Mouse (Mus musculus) liver, embryonic 14.5 days (tissue): ENCODE results near the gene Psmg1.

Experiments used
- CTCF ChIP-seq: IDR thresholded peaks from 2 replicates; pipeline ENCODE4 v1.5.1; 2016; ENCODE audit warnings: antibody characterized with exemption, low read depth, control low read depth
- EP300 ChIP-seq: IDR thresholded peaks from 2 replicates; pipeline ENCODE4 v1.6.1; 2016; ENCODE audit warnings: antibody characterized with exemption, low read depth

GRCm38 (mm10) chr16:95953159-95953650, 37.6 kb downstream of the Psmg1 start:
- no peak for TF ChIP-seq CTCF
- TF ChIP-seq EP300 = no peak
